Mouse (Mus musculus) embryonic facial prominence, embryonic 10.5 days (tissue): ENCODE data around the gene Fam207a. TPM values are rescaled to one million over a fixed set of nuclear protein-coding genes. Genes with fewer than 3 reads are reported as not detected.

Experiments
- DNase-seq: peaks from one replicate; pipeline ENCODE4 v3.0.0-alpha.2; 2017; ENCODE audit warnings: low spot score
- H3K27ac ChIP-seq: fragments of 300-500 bp; sonication (generic); replicated peaks from 2 replicates; pipeline ENCODE4 v1.5.1; 2016; ENCODE audit warnings: mild to moderate bottlenecking
- H3K27me3 ChIP-seq: fragments of 300-500 bp; sonication (generic); replicated peaks from 2 replicates; pipeline ENCODE4 v1.6.1; 2016; ENCODE audit warnings: low read depth, mild to moderate bottlenecking; ENCODE audit not compliant: poor library complexity, severe bottlenecking
- H3K36me3 ChIP-seq: fragments of 300-500 bp; sonication (generic); replicated peaks from 2 replicates; pipeline ENCODE4 v1.6.1; 2016; ENCODE audit warnings: mild to moderate bottlenecking, moderate library complexity
- H3K4me1 ChIP-seq: fragments of 300-500 bp; sonication (generic); 2 replicates; pipeline ENCODE4 v1.6.1; 2016
- H3K4me3 ChIP-seq: fragments of 300-500 bp; sonication (generic); 2 replicates; pipeline ENCODE4 v1.5.1; 2016; ENCODE audit warnings: mild to moderate bottlenecking, moderate library complexity
- H3K9me3 ChIP-seq: fragments of 300-500 bp; sonication (generic); 2 replicates; pipeline ENCODE4 v1.6.1; 2016; ENCODE audit warnings: mild to moderate bottlenecking
- WGBS: fragments of 180-500 bp; shearing (Covaris S2); methylation state at CpG from one replicate; pipeline ENCODE4 v1.1.7; 2016; 5-methylcytosine and 5-hydroxymethylcytosine counted together
- polyA plus RNA-seq: library from polyadenylated mRNA; unstranded; fragments of >200 nt; fragmentation: Nextera tagmentation; extraction: Ambion mirVana; gene quantifications from 2 replicates; pipeline ENCODE4 v1.2.1, GENCODE M21; 2016

Fam207a gene
- polyA plus RNA-seq, 1 experiment from 2014 or later: 43.9 TPM

GRCm38 (mm10) chr10:77523321-77523720 lies 7.7 kb upstream of the Fam207a start:
- no peak for DNase-seq
- Histone ChIP-seq H3K9me3 (no peaks in the 10 kb centered on the region), H3K4me1 (peaks cover 13% of the 10 kb centered on the region), H3K27ac (no peak overlapping the region), H3K4me3 (no peak overlapping the region), H3K27me3 (peaks cover 24% of the 10 kb centered on the region; the same call in 1 of the 2 replicates), H3K36me3 (no peaks in the 10 kb centered on the region)
- WGBS: 72% methylated on average over 7 of the region's 7 CpGs

GRCm38 (mm10) chr10:77522746-77523145 lies 7.2 kb upstream of the Fam207a start:
- Histone ChIP-seq H3K4me3 (peak overlapping the region; percentile 53), H3K36me3 (no peaks in the 10 kb centered on the region), H3K4me1 (peaks cover 13% of the 10 kb centered on the region), H3K9me3 (no peaks in the 10 kb centered on the region), H3K27me3 (peaks cover 24% of the 10 kb centered on the region; the same call in 1 of the 2 replicates), H3K27ac (peak overlapping the region; percentile 77)
- WGBS: 54% methylated on average over 12 of the region's 12 CpGs
- no peak for DNase-seq

GRCm38 (mm10) chr10:77522021-77522731 lies 6.6 kb upstream of the Fam207a start:
- Histone ChIP-seq H3K36me3 (no peaks in the 10 kb centered on the region), H3K9me3 (no peaks in the 10 kb centered on the region), H3K4me1 (peaks cover 17% of the 10 kb centered on the region), H3K27me3 (peaks cover 24% of the 10 kb centered on the region; the same call in 1 of the 2 replicates), H3K27ac (peak overlapping the region; percentile 77), H3K4me3 (peak overlapping the region; percentile 53)
- 14% methylated on average over 18 of the region's 18 CpGs for WGBS
- DNase-seq: peak; percentile 45

GRCm38 (mm10) chr10:77520497-77520896 lies 4.9 kb upstream of the Fam207a start:
- DNase-seq: no peak
- Histone ChIP-seq H3K4me1 (peaks cover 30% of the 10 kb centered on the region), H3K9me3 (no peaks in the 10 kb centered on the region), H3K27ac (no peak overlapping the region), H3K4me3 (no peak overlapping the region), H3K27me3 (peaks cover 24% of the 10 kb centered on the region; the same call in 1 of the 2 replicates), H3K36me3 (no peaks in the 10 kb centered on the region)
- WGBS: 91% methylated on average over 5 of the region's 5 CpGs

- no peak overlapping the region for H3K4me3 ChIP-seq
These were observed 3.6 kb upstream of the Fam207a start for GRCm38 (mm10) chr10:77519191-77519590.

GRCm38 (mm10) chr10:77517801-77518200 lies 2.2 kb upstream of the Fam207a start:
- peaks cover 18% of the 10 kb centered on the region for H3K36me3 ChIP-seq
- peaks cover 41% of the 10 kb centered on the region for H3K4me1 ChIP-seq
- no peak for DNase-seq
- H3K27ac ChIP-seq: no peak overlapping the region
- no peak overlapping the region for H3K4me3 ChIP-seq
- H3K27me3 ChIP-seq: peaks cover 19% of the 10 kb centered on the region; the same call in 1 of the 2 replicates
- 88% methylated on average over 5 of the region's 5 CpGs for WGBS
- H3K9me3 ChIP-seq: no peaks in the 10 kb centered on the region

More at GRCm38 (mm10) chr10:77519191-77519590, 3.6 kb upstream of the Fam207a start:
- no peak for DNase-seq
- 83% methylated on average over 3 of the region's 3 CpGs for WGBS
- Histone ChIP-seq H3K27ac (no peak overlapping the region), H3K9me3 (no peaks in the 10 kb centered on the region), H3K4me1 (peaks cover 40% of the 10 kb centered on the region), H3K36me3 (peaks cover 4% of the 10 kb centered on the region), H3K27me3 (peaks cover 24% of the 10 kb centered on the region; the same call in 1 of the 2 replicates)

- DNase-seq: peak; percentile 82
- Histone ChIP-seq H3K4me3 (no peak overlapping the region), H3K4me1 (peaks cover 35% of the 10 kb centered on the region), H3K27ac (peak overlapping the region; percentile 89), H3K9me3 (no peaks in the 10 kb centered on the region), H3K27me3 (0 out of 2 replicates have a peak, but pooled peaks cover 12% of the 10 kb centered on the region), H3K36me3 (peaks cover 25% of the 10 kb centered on the region)
- 20% methylated on average over 20 of the region's 20 CpGs for WGBS
These were observed 1.6 kb upstream of the Fam207a start for GRCm38 (mm10) chr10:77517066-77517620.

- Histone ChIP-seq H3K4me3 (peak overlapping the region; percentile 84), H3K27me3 (0 out of 2 replicates have a peak, but pooled peaks cover 6% of the 10 kb centered on the region), H3K36me3 (peaks cover 31% of the 10 kb centered on the region), H3K9me3 (no peaks in the 10 kb centered on the region), H3K4me1 (peaks cover 28% of the 10 kb centered on the region), H3K27ac (peak overlapping the region; percentile 89)
- no peak for DNase-seq
- WGBS: 43% methylated on average over 14 of the region's 14 CpGs
These were observed 880 bp upstream of the Fam207a start for GRCm38 (mm10) chr10:77516379-77516951.

GRCm38 (mm10) chr10:77510225-77510982 lies 5.2 kb downstream of the Fam207a start:
- 84% methylated on average over 15 of the region's 15 CpGs for WGBS
- no peak for DNase-seq
- no peaks in the 10 kb centered on the region for H3K9me3 ChIP-seq

GRCm38 (mm10) chr10:77509403-77510187 lies 6.0 kb downstream of the Fam207a start:
- DNase-seq: peak; percentile 88
- Histone ChIP-seq H3K9me3 (no peaks in the 10 kb centered on the region), H3K4me3 (no peak overlapping the region), H3K4me1 (peaks cover 29% of the 10 kb centered on the region), H3K27ac (peak overlapping the region; percentile 1; the same call in 1 of the 2 replicates), H3K36me3 (peaks cover 97% of the 10 kb centered on the region), H3K27me3 (no peaks in the 10 kb centered on the region)
- 48% methylated on average over 12 of the region's 12 CpGs for WGBS

More at GRCm38 (mm10) chr10:77510225-77510982, 5.2 kb downstream of the Fam207a start:
- Histone ChIP-seq H3K4me3 (no peak overlapping the region), H3K4me1 (peaks cover 36% of the 10 kb centered on the region), H3K27ac (no peak overlapping the region; the same call in 1 of the 2 replicates), H3K36me3 (peaks cover 89% of the 10 kb centered on the region), H3K27me3 (no peaks in the 10 kb centered on the region)

GRCm38 (mm10) chr10:77508744-77509143 lies 6.8 kb downstream of the Fam207a start:
- DNase-seq: no peak
- Histone ChIP-seq H3K9me3 (no peaks in the 10 kb centered on the region), H3K4me3 (no peak overlapping the region), H3K4me1 (peaks cover 24% of the 10 kb centered on the region), H3K36me3 (peaks cover 95% of the 10 kb centered on the region), H3K27ac (no peak overlapping the region), H3K27me3 (no peaks in the 10 kb centered on the region)
- 94% methylated on average over 3 of the region's 3 CpGs for WGBS
